Mouse (Mus musculus) cerebellum, adult 2 months (tissue): Measurements from ENCODE around the gene Bglap. TPM values are rescaled to one million over a fixed set of nuclear protein-coding genes. Genes with fewer than 3 reads are reported as not detected.

ENCODE experiments used
- DNase-seq, 2 experiments: peaks; one replicate each; pipeline ENCODE4 v3.0.0; 2021
- H3K27ac ChIP-seq: fragments of 200-500 bp; 2 replicates; pipeline ENCODE4 v1.5.1; 2012; ENCODE audit warnings: low read length, control low read depth, inconsistent platforms; ENCODE audit not compliant: insufficient read depth
- H3K27me3 ChIP-seq: fragments of 200-500 bp; 2 replicates; pipeline ENCODE4 v1.6.1; 2012; ENCODE audit warnings: inconsistent platforms, mild to moderate bottlenecking, low read length, moderate library complexity; ENCODE audit not compliant: control insufficient read depth, insufficient read depth
- H3K4me1 ChIP-seq: fragments of 200-500 bp; 2 replicates; pipeline ENCODE4 v1.6.1; 2011; ENCODE audit warnings: low read length; ENCODE audit not compliant: control insufficient read depth, insufficient read depth
- H3K4me3 ChIP-seq: fragments of 200-500 bp; replicated peaks from 2 replicates; pipeline ENCODE3; 2011; ENCODE audit warnings: mild to moderate bottlenecking, low read depth, low read length, control low read depth; ENCODE audit not compliant: insufficient read depth
- CTCF ChIP-seq: fragments of 200-500 bp; IDR thresholded peaks from 2 replicates; pipeline ENCODE4 v1.5.1; 2011; ENCODE audit warnings: low read depth, mild to moderate bottlenecking, control low read depth, low read length, moderate library complexity, borderline replicate concordance; ENCODE audit not compliant: insufficient read depth
- POLR2A ChIP-seq: fragments of 200-500 bp; IDR thresholded peaks from 2 replicates; pipeline ENCODE4 v1.6.1; 2011; ENCODE audit warnings: low read length, control low read depth, borderline replicate concordance; ENCODE audit not compliant: insufficient read depth
- WGBS: fragments of 180-500 bp; shearing (Covaris S2); methylation state at CpG from one replicate; pipeline ENCODE4 v1.1.7; 2018; 5-methylcytosine and 5-hydroxymethylcytosine counted together
- polyA plus RNA-seq: library from polyadenylated mRNA; depleted of rRNA; stranded (reverse); fragments of >200 nt; gene quantifications from 2 replicates; pipeline ENCODE4 v1.2.3, GENCODE M21; 2012; rRNA removed

The Bglap gene
- polyA plus RNA-seq, 1 experiment, result 0.57 TPM

- DNase-seq, result no peak
- H3K27ac ChIP-seq, result no peak overlapping the region
- H3K27me3 ChIP-seq, result no peaks in the 10 kb centered on the region
- H3K4me1 ChIP-seq, result peaks cover 6% of the 10 kb centered on the region
- no peak overlapping the region for H3K4me3 ChIP-seq
- 51% methylated on average over 3 of the region's 3 CpGs for WGBS
- no peak for TF ChIP-seq CTCF
- TF ChIP-seq POLR2A, result no peak
Measured at GRCm38 (mm10) chr3:88339006-88339405, 45.3 kb downstream of the Bglap start.

- no peak overlapping the region for H3K4me3 ChIP-seq
- 93% methylated on average over 7 of the region's 7 CpGs for WGBS
- H3K4me1 ChIP-seq, result peaks cover 6% of the 10 kb centered on the region
- H3K27ac ChIP-seq, result no peak overlapping the region
- no peak for DNase-seq
- no peaks in the 10 kb centered on the region for H3K27me3 ChIP-seq
- TF ChIP-seq CTCF (no peak), POLR2A (no peak)
Measured at GRCm38 (mm10) chr3:88338316-88338715, 45.9 kb downstream of the Bglap start.

GRCm38 (mm10) chr3:88337367-88338020, 46.8 kb downstream of the Bglap start:
- Histone ChIP-seq H3K4me1 (peaks cover 6% of the 10 kb centered on the region), H3K27me3 (no peaks in the 10 kb centered on the region), H3K27ac (no peak overlapping the region), H3K4me3 (peak overlapping the region; percentile 24)
- no peak for DNase-seq
- 51% methylated on average over 11 of the region's 11 CpGs for WGBS
- TF ChIP-seq CTCF (no peak), POLR2A (no peak)

GRCm38 (mm10) chr3:88336058-88337013, 47.9 kb downstream of the Bglap start, which contains the start of the genes Tmem79 and Smg5:
TSS of gene Tmem79 (minus strand) at chr3:88336148.
TSS of gene Smg5 (plus strand) at chr3:88336260.
- DNase-seq, result peak; percentile 96 to 97
- WGBS, result under 1% methylated on average over 65 of the region's 66 CpGs
- TF ChIP-seq POLR2A, result peak; percentile 95
- TF ChIP-seq CTCF, result no peak
- Histone ChIP-seq H3K4me1 (peaks cover 6% of the 10 kb centered on the region), H3K27ac (peak within 1 kb of the TSS; percentile 79), H3K27me3 (no peaks in the 10 kb centered on the region), H3K4me3 (peak within 1 kb of the TSS; percentile 84)

- no peak for DNase-seq
- Histone ChIP-seq H3K4me1 (peaks cover 6% of the 10 kb centered on the region), H3K27ac (peak overlapping the region; percentile 71), H3K27me3 (no peaks in the 10 kb centered on the region), H3K4me3 (peak overlapping the region; percentile 84)
- WGBS, result under 1% methylated on average over 27 of the region's 27 CpGs
- TF ChIP-seq CTCF, result no peak
- no peak for TF ChIP-seq POLR2A
Measured at GRCm38 (mm10) chr3:88335436-88336053, 48.7 kb downstream of the Bglap start.

- no peak for DNase-seq
- no peak overlapping the region for H3K27ac ChIP-seq
- no peak for TF ChIP-seq CTCF
- H3K4me3 ChIP-seq, result peak overlapping the region; percentile 84
- peaks cover 6% of the 10 kb centered on the region for H3K4me1 ChIP-seq
- 28% methylated on average over 3 of the region's 3 CpGs for WGBS
- H3K27me3 ChIP-seq, result no peaks in the 10 kb centered on the region
Measured at GRCm38 (mm10) chr3:88334902-88335435, 49.3 kb downstream of the Bglap start.

GRCm38 (mm10) chr3:88334029-88334658, 50.1 kb downstream of the Bglap start:
- H3K4me1 ChIP-seq, result peaks cover 6% of the 10 kb centered on the region
- no peak for DNase-seq
- TF ChIP-seq CTCF, result no peak
- no peak for TF ChIP-seq POLR2A
- no peak overlapping the region for H3K4me3 ChIP-seq
- H3K27ac ChIP-seq, result no peak overlapping the region
- WGBS, result 70% methylated on average over 12 of the region's 12 CpGs
- no peaks in the 10 kb centered on the region for H3K27me3 ChIP-seq

Other genes starting within 250 kb of the Bglap start
- gene Mef2d, start 242.1 kb downstream of the Bglap start, polyA plus RNA-seq, result 102 and 116 TPM in 2 replicates
- 0.08 and 0.17 TPM in 2 replicates for gene Rhbg, start 129.8 kb downstream of the Bglap start, polyA plus RNA-seq
- 0.10 TPM in 1 of 2 replicates, not detected in the other for gene Gm38392, start 97.3 kb downstream of the Bglap start, polyA plus RNA-seq
- 4.0 and 4.2 TPM in 2 replicates for gene Tsacc, start 87.5 kb downstream of the Bglap start, polyA plus RNA-seq
- gene Cct3, start 87.3 kb downstream of the Bglap start, polyA plus RNA-seq, result 189 and 197 TPM in 2 replicates
- gene Glmp, start 59.4 kb downstream of the Bglap start, polyA plus RNA-seq, result 109 and 110 TPM in 2 replicates
- 0.81 and 1.3 TPM in 2 replicates for gene Tmem79, start 48.3 kb downstream of the Bglap start, polyA plus RNA-seq
- 103 and 115 TPM in 2 replicates for gene Smg5, start 48.2 kb downstream of the Bglap start, polyA plus RNA-seq
- 74.2 and 81.5 TPM in 2 replicates for gene Paqr6, start 19.9 kb downstream of the Bglap start, polyA plus RNA-seq
- 0.41 and 0.65 TPM in 2 replicates for gene Bglap3, start 11.7 kb downstream of the Bglap start, polyA plus RNA-seq
- 2.1 TPM in 1 of 2 replicates, not detected in the other for gene Bglap2, start 5.8 kb downstream of the Bglap start, polyA plus RNA-seq
- gene Pmf1, start 25.9 kb upstream of the Bglap start, polyA plus RNA-seq, result 13.8 and 14.5 TPM in 2 replicates
- gene Slc25a44, start 40.7 kb upstream of the Bglap start, polyA plus RNA-seq, result 57.6 and 61.2 TPM in 2 replicates
- gene Sema4a, start 76.7 kb upstream of the Bglap start, polyA plus RNA-seq, result 31.6 and 31.8 TPM in 2 replicates
- 51.4 and 57.1 TPM in 2 replicates for gene Lmna, start 125.5 kb upstream of the Bglap start, polyA plus RNA-seq
- gene Mex3a, start 147.9 kb upstream of the Bglap start, polyA plus RNA-seq, result 1.2 and 1.3 TPM in 2 replicates
- 0.46 and 1.4 TPM in 2 replicates for gene Rab25, start 163.8 kb upstream of the Bglap start, polyA plus RNA-seq
- 143 and 159 TPM in 2 replicates for gene Lamtor2, start 168.6 kb upstream of the Bglap start, polyA plus RNA-seq
- gene Ubqln4, start 169.3 kb upstream of the Bglap start, polyA plus RNA-seq, result 86.4 and 87.3 TPM in 2 replicates
- 141 and 142 TPM in 2 replicates for gene Ssr2, start 191.4 kb upstream of the Bglap start, polyA plus RNA-seq
- gene Arhgef2, start 221.5 kb upstream of the Bglap start, polyA plus RNA-seq, result 128 and 129 TPM in 2 replicates